Mouse (Mus musculus): Measurements from ENCODE around the gene Golga4. TPM values are rescaled to one million over a fixed set of nuclear protein-coding genes. Genes with fewer than 3 reads are reported as not detected.

Gene Golga4
- 61.7 and 116 TPM in 2 replicates for polyA plus RNA-seq (2012; rRNA removed)

GRCm38 (mm10) chr9:118506020-118506403 lies at the start of gene Golga4:
Golga4 (plus strand) TSS chr9:118506267.

DNA sequence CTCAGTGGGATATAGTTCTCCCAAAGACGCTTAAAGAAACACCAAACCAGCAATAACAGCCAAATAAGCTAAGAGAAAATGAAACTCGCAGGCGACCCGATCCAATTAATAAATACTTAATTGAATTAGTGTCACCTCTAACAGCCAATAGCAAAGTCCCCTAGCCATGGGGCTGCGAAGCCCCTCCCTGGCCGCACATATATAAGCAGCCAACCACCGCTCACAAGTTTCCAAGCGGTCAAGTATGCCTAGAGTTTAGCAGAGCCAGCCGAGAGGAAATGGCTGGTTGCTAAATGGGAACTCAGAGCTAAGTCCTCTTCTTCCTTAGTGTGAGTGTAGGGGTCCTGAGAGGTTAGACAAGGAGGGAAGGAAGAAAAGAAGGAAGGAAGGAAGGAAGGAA lies 28.1 kb upstream of the Golga4 start, which contains the start of gene Eomes:
Eomes (plus strand) TSS at position 252 of the 400 bp plus-strand sequence.

DNA sequence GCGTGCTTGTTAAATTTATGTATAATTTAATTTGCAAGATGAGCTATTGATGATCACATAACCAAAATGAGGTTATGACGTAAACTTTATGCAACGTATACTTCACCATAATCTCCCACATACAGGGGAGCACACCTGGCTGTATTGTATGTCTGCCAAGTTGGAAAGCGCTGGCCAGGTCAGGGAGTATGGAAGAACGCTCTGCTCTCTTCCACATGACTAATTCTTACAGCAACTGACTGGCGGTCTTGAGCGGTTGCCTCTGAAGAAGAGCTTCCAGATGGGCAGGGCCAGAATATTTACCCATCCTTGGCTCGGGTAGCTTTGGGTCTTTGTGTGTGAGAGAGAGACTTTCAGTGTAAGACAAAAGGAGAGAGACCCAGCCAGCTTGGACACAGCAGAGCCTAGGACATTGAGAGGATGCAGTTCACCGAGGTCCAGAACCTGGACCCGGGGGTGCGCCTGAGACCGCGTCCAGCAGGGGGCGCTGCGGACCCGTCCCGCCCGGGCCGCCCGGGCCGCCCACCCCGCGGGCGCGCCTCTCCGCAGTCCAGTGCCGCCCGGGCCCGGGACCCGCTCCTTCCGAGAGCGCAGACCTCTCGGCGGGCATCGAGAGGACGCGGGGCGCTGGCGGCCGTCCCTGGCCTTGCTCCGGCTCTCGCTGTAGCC lies 100.2 kb downstream of the Golga4 start, which contains the start of gene Itga9:
Itga9 (plus strand) TSS at position 543 of the 669 bp plus-strand sequence.

Other genes starting within 250 kb of the Golga4 start
- 6.3 and 13.7 TPM in 2 replicates for gene Eomes, start 28.1 kb upstream of the Golga4 start, polyA plus RNA-seq (2012; rRNA removed)
- gene Itga9, start 100.4 kb downstream of the Golga4 start, polyA plus RNA-seq (2012; rRNA removed), result 13.4 and 16.4 TPM in 2 replicates

Data from central nervous system, embryonic 11.5 days (tissue).